Mouse (Mus musculus) mouse embryonic stem cell (cell line): Measurements from ENCODE around the gene Syt3.

Experiments used
- in situ Hi-C, 2 experiments: fragments of 300-500 bp; cut with MboI; formaldehyde crosslinking; loops; 1 replicate in 1 of 2; 3 replicates in 1 of 2; pipeline ENCODE4 v1.14.3; 2019 to 2020; ENCODE audit warnings: low sequenced_read_pairs in 2 of 2, low pct_unique_long_range_greater_than_20kb in 1 of 2, mixed read lengths in 1 of 2; ENCODE audit not compliant: unreplicated experiment in 1 of 2

Gene Syt3

GRCm38 (mm10) chr7:44353601-44354340 is 30.1 kb upstream of the Syt3 start:
- in situ Hi-C loops: no loop called here

- in situ Hi-C loops: no loop called here
Observed at GRCm38 (mm10) chr7:44355411-44355810, 28.5 kb upstream of the Syt3 start.

GRCm38 (mm10) chr7:44356590-44357481 is 27.1 kb upstream of the Syt3 start:
- in situ Hi-C loops: no loop called here

GRCm38 (mm10) chr7:44357531-44357930 is 26.4 kb upstream of the Syt3 start:
- in situ Hi-C loops: no loop called here

- in situ Hi-C loops: no loop called here
Observed at GRCm38 (mm10) chr7:44358012-44358411, 25.9 kb upstream of the Syt3 start.

GRCm38 (mm10) chr7:44358886-44359654 is 24.8 kb upstream of the Syt3 start:
- in situ Hi-C loops: no loop called here

GRCm38 (mm10) chr7:44359908-44360672 is 23.8 kb upstream of the Syt3 start:
- in situ Hi-C loops: no loop called here

- in situ Hi-C loops: no loop called here
Observed at GRCm38 (mm10) chr7:44360792-44361301, 23.1 kb upstream of the Syt3 start.

GRCm38 (mm10) chr7:44372678-44373077 is 11.2 kb upstream of the Syt3 start:
- in situ Hi-C loops: no loop called here

- in situ Hi-C loops: no loop called here
Observed at GRCm38 (mm10) chr7:44373460-44373859, 10.4 kb upstream of the Syt3 start.

- in situ Hi-C loops: no loop called here
Observed at GRCm38 (mm10) chr7:44373889-44374652, 9.8 kb upstream of the Syt3 start.

- in situ Hi-C loops: no loop called here
Observed at GRCm38 (mm10) chr7:44374756-44375155, 9.1 kb upstream of the Syt3 start.

GRCm38 (mm10) chr7:44375207-44375606 is 8.7 kb upstream of the Syt3 start:
- in situ Hi-C loops: no loop called here

GRCm38 (mm10) chr7:44375793-44376192 is 8.1 kb upstream of the Syt3 start:
- in situ Hi-C loops: no loop called here

- in situ Hi-C loops: no loop called here
Observed at GRCm38 (mm10) chr7:44378290-44378689, 5.6 kb upstream of the Syt3 start.

GRCm38 (mm10) chr7:44382541-44382940 is 1.4 kb upstream of the Syt3 start:
- in situ Hi-C loops: no loop called here

- in situ Hi-C loops: no loop called here
Observed at GRCm38 (mm10) chr7:44384716-44385059, 786 bp downstream of the Syt3 start.

GRCm38 (mm10) chr7:44385720-44386119 is 1.8 kb downstream of the Syt3 start, which contains the start of gene 1700008O03Rik:
1700008O03Rik (minus strand) TSS chr7:44385820.
- in situ Hi-C loops: no loop called here
